Mouse (Mus musculus): Measurements from ENCODE around the gene Usf3.

Usf3 gene

DNA sequence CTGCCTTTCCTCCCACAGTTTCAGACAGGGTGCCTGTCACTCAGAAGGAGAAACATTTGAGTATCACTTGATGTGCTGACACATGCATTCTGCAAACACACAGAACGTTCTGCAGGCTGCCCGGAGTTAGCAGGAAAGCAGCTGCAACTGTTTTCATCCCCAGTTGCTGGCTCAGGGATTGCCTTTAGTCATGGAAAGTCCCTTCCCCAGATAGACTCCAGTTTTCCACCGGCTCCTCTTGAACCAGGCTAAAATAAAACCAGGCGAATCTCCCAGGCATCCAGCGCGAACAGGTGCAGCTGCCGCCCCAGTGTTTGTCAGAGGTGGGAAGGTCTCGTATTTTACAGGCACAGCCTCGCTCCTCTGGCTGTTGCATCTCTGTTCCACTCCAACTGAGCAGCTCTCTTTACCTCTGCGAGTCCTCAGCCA, 65.8 kb downstream of the Usf3 start:
- no peak for DNase-seq (ENCODE audit: low spot score in 2 of 2)

DNA sequence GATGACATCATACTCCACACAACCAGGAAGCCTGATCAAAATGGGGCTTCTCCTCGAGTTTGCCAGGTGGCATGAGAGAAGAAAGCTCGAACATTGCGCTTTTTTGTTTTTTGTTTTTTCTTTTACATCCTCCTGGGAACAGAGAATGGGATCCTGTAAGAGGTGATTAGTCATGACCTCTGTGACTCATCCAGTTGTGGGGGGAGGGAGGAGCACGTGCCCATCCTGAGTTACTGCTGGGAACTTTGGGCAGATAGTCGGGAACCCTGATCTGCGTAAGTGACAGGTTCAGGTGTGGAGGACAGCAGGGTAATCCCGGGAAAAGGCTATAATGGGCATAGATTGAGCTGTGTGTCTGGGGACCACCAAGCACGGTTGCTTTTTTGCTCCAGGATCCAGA, 67.4 kb downstream of the Usf3 start:
- DNase-seq (ENCODE audit: low spot score in 2 of 2), result no peak

DNA sequence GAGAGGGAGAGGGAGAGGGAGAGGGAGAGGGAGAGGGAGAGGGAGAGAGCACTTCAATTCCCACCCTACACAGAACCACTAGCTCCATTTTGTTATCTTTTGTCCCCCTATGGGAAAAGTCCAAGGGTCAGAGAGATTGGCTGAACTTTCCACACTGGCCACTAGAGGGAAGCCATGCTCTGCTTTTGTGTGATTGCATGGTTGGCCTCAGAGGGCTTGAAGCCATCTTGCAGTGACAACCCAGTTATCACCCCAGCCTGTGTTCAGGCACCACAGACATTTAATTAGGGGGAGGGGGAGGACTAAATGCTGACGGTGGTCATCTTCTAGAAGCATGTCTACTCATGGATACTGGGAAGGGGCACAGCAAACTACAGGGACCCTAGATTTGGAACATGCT, 69.6 kb downstream of the Usf3 start:
- DNase-seq (ENCODE audit: low spot score in 2 of 2), result peak in 1 of 2 experiments; percentile 60

DNA sequence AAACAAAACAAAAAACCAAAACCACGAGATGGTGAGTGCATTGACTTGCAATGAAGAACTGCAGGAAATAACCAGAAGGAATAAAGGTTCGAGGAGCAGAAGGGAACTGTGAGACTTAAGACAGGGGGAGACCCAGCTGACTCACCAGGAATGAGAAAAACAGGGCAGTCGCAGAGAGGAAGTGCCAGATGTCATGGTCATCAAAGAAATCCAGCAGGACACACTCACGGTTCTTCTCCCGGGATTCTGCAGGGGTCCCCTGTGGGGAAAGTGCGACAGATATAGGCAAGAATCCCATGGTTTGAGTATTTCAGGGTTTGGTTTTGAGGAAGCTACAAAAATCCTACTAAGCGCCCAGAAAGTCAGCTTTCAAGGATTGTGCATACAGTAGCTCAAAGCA, 70.3 kb downstream of the Usf3 start:
- DNase-seq (ENCODE audit: low spot score in 2 of 2), result no peak

DNA sequence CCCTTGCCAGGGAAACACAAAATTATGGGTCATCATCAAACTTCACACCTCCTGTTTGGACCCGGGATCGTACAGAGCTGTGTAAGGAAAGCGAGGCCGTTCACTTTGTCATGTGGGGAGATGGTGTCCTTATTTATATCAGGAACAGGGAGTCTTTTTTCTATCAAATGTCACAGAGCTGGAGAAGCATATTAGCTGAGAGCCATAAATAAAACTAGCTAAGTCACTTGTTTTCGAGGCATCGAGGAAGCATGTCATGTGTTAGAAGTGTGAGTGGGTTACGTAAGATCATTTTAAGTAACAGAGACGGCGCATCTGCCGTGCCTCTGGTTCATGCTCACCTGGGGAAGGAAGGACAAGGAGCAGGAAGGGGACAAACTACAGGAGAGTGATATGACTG, 76.9 kb downstream of the Usf3 start:
- no peak for DNase-seq (ENCODE audit: low spot score in 2 of 2)

DNA sequence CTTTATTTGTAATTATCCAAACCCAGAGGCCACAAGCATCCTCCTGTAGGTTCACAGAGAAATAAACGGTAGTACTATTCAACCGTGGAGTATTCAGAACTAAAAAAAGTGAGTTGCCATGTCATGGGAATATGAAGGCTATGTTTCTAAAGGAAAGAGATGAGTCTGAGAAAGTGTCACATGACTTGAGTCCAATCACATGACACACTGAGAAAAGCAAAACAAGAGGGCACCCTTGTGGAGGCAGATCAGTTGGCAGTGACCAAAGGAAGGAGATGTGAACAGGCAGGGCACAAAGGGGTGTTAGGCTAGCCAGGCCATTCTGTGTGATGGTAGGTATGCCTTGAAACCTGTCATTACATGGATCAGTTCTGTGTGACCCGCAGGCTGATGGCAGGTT, 79.7 kb downstream of the Usf3 start:
- DNase-seq (ENCODE audit: low spot score in 2 of 2), result no peak

DNA sequence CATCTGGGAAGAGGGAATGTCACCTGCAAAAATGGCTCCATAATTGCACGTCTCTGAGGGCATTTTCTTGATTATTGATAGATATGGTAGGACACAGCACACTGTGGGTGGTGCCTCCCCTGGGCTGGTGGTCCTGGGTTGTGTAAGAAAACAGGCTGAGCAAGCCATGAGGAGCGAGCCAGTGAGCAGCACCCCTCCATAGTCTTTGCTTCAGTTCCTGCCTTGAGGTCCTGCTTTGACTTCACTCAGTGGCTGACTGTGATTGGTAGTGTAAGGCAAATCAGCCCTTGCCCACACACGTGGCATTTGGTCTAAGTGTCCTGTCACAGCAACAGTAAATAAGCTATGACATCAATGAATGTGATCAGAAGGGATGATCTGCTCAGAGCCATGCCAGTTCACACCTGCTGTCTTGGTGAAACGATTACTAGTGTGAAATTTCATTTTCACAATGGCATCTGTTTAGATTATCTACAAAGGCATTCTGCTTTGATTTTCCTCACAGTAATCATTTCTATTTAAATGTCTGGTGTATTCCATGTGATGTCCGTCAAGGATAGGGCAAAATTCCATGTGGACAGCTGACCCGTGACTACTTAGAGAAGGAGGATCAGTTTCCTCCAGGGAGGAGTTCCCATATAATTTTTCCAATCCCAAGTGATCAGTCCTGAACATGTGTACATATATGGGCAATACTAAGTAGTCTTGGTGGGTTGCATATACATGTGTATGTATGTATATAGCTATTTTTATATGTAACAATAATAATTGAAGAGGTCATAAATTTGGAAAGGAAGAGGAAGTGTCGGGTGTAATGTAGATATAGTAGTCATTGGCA, 81.0 kb downstream of the Usf3 start:
- no peak for DNase-seq (ENCODE audit: low spot score in 2 of 2)

DNA sequence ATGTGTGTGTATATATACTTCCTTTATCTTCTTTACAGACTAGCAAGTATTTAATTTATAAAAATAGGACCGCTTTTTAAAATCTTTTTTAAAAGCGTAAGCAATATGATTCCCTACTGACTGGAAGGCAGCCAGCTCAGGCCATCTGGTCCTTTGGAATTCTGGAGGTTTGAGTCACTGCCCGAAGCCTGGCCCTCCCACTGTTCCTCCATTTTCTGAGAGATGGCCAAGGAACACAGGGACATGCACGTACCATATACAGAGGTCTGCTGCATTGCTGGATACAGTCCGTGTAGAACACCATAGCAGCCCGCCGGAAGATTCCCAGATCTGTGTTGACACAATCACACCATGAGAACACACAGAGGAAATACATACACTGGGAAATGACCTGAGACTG, 81.7 kb downstream of the Usf3 start:
- DNase-seq (ENCODE audit: low spot score in 2 of 2), result peak in 1 of 2 experiments; percentile 34

DNA sequence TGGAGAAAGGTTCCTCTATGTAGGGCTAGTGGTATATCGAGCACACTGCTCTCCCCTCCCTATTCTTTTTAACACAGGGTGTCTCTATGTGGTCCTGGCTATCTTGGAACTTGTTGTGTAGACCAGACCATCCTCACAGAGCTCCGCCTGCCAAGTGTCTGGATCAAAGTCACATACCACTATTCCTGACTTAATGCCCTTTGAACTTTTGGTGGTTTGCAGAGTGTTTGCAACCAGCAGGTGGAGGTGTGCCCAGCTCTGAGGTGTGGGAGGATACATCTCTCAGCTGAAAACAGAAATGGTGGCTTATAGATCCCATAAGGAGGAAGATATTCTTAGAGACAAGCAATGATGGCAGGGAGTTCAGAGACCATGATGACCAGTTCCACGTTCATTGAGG, 84.4 kb downstream of the Usf3 start:
- DNase-seq (ENCODE audit: low spot score in 2 of 2), result no peak

DNA sequence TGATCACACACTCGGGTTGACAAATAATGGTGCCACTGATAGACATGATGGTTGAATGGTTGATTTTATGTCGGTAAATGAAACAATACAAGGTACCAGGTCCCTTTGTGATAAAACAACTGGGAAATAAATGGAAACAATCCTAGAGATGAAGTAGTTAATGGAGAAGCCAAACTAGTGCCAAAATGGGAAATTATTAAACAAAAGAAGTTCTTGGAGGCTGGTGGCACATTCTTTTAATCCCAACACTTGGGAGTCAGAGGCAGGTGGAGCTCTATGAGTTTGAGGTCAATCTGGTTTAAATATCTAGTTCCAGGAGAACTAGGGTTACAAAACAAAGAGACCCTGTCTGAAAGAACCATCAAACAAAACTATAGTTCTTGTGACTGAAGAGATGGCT, 91.9 kb downstream of the Usf3 start:
- DNase-seq (ENCODE audit: low spot score in 2 of 2), result no peak

DNA sequence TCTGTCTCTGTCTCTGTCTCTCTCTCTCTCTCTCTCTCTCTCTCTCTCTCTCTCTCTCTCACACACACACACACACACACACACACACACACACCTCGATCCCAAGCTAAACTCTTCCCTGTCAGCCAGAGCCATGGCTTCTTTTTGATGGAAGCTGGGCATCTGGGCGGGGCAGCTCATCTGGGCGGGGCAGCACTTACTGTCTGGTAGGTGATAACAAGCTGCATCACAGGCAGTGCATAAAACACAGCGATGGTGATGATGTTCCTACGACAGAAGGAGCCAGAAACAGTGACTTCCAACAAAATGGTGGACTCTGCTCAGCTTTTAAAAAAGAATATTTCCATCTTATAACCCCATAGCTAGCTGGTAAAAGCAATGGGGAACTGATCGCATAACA, 92.5 kb downstream of the Usf3 start:
- no peak for DNase-seq (ENCODE audit: low spot score in 2 of 2)

DNA sequence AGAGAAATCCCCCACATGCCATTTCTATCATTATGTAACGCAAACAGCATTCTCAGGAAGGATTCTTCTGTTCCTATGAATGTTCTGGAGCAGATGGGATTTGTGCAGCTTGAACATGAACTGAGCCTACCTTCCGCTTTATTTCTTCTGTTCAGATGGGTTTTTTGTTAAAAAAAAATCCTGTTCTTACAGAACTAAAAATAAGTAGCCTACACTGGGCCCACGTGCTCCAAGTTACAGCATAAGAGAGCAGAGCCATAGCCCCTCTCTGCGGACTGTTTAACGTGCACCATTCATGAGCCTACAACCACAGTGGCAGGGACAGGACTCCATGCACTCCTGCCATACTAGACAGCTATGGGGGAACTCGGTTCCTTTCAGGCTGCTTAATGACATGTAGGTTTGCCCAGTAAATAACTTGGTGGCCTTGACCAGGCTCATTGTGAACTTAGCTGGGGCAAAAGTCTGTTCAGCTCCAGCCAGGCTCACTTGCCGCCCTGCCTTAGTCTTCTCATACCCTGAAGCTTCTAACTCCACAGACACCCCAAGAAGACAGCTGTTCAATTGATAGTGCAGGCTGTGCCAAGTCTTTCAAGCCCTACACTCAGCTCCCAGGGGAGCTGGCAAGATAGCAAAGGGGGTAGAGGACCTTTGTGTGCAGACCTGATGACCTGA, 95.6 kb downstream of the Usf3 start:
- peak in 1 of 2 experiments; percentile 22 for DNase-seq (ENCODE audit: low spot score in 2 of 2)

DNA sequence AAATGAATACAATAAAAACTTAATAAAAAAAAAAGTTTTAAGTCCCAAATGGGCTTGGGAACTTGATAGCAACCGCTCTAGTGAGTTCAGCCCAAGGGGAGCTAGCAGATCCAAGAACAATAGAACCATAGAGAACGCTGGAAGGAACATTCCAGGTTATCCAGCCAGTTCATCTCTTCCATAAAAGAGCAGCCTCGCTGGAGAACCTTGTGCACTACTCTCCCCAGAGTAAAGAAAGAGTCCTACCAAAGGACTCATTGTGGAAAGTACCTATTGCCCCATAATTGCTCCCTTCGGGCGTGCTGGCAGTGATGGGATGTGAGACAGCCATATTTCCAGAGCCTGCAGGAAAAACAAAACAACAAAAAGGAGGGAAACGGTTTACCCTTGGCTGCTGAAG, 96.5 kb downstream of the Usf3 start:
- no peak for DNase-seq (ENCODE audit: low spot score in 2 of 2)

DNA sequence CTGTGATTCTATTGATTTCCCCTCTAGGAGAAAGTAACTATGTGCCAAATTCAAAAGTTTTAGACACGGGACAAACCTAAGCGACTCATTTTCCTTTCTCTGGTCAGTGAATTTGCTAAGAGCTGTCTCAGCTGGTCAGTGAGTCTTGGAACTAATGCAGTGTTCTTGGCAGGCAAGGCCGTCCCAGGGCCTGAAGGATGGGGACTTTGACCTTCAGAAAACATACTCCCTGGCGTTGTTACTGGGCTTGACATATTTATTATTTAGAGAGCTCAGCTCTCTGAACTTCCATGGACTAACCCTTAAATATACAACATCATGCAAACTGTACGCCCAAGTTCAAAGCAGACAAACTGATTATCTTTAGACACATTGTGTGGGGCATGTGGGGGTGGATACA, 97.6 kb downstream of the Usf3 start:
- DNase-seq (ENCODE audit: low spot score in 2 of 2), result no peak

DNA sequence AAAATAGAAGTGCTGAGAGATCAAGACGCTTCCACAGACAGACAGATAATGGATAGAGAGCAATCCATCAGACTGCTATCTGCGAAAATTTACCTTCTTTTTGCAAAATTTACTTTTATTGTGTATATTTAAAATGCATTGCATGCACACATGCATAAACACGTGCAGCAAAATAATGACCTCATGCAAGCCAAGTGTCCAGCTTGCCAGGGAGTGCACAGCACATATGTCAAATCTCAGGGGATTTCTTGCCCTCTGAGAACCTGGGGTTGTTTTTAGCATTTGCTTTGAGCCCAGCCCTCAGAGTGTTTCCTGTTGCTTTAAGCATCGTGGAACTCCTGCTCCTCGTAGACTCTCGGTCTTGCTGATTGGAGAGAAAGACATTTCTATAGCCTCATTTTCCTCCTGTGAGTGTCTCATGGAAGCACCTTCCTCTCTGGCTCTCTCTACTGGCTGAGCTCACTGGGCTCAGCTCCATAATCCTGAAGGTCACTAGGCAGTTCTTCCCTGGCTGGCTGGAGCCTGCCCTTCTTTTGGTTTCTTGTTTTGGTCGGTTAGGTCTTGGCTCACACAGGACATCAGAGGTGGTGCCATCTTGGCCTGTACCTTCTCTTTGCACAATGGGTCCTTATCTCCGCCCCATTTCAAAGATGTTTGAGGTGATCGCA, 98.5 kb downstream of the Usf3 start:
- DNase-seq (ENCODE audit: low spot score in 2 of 2), result no peak
